Mouse (Mus musculus): ENCODE measurements around the gene Cfap45. TPM values are rescaled to one million over a fixed set of nuclear protein-coding genes. Genes with fewer than 3 reads are reported as not detected.
A peak's percentile ranks its signal among the peaks of the same experiment; 100 is the strongest.

Gene Cfap45
- polyA plus RNA-seq, 1 experiment = 0.21 TPM

GRCm38 (mm10) chr1:172492047-172492446 is 28.6 kb upstream of the Cfap45 start:
- 80% methylated on average over 8 of the region's 8 CpGs for WGBS
- DNase-seq (ENCODE audit: low read depth, low spot score) = no peak

DNA sequence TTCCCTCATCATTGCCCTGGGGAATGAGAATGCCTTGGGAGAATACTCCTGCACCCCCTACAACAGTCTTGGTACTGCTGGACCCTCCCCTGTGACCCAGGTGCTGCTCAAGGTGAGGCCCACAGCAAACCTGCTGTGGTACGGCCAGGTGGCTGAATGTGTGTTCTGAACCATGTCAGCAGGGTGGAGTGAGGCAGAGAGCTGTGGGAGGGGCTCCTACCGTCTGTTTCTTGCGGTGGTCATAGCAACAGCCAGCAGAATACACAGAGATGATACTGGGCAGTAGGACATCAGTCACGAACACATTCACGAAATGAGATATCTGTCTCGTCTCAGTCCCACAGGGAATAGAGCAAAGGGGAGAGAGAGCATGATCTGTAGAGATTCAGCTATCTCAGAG is 27.1 kb upstream of the Cfap45 start:
- 66% methylated on average over 6 of the region's 6 CpGs for WGBS
- no peak for DNase-seq (ENCODE audit: low read depth, low spot score)

DNA sequence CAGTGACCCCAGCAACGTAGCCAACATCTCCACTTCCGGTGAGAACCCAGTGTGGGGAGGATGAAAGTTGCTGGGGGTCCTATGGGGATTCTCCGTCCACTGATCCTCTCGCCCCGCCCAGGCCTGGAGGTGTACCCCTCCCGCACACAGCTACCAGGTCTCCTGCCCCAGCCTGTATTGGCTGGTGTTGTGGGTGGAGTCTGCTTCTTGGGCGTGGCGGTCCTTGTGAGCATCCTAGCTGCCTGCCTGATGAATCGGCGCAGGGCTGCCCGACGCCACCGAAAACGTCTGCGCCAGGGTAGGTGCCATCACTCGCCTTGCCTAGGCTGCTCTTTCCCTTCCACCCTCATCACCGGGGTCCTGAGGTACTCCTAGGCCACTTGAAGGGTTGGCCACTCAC is 24.6 kb upstream of the Cfap45 start:
- WGBS = 91% methylated on average over 17 of the region's 17 CpGs
- DNase-seq (ENCODE audit: low read depth, low spot score) = no peak

DNA sequence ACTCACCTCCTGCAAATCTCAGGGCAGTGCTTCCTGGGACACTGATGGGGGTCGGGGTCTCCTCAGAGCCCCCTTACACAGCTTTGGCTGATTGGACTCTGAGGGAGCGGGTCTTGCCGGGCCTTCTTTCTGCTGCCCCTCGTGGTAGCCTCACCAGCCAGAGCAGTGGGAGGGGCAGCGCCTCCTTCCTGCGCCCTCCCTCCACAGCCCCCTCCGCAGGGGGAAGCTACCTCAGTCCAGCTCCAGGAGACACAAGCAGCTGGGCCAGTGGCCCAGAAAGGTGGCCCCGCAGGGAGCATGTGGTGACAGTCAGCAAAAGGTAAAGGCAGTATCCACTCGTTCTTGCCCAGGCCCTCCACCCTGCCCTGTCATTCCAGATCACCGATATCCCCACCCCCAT is 23.2 kb upstream of the Cfap45 start:
- 87% methylated on average over 10 of the region's 10 CpGs for whole genome bisulfite sequencing
- DNase-seq (ENCODE audit: low read depth, low spot score) = no peak

GRCm38 (mm10) chr1:172499765-172500441 is 20.7 kb upstream of the Cfap45 start, which contains the start of gene Tagln2:
Gene Tagln2 (plus strand): TSS chr1:172500047.
- WGBS = 2% methylated on average over 30 of the region's 30 CpGs
- peak; percentile 67 for DNase-seq (ENCODE audit: low read depth, low spot score)

- WGBS = under 1% methylated on average over 56 of the region's 56 CpGs
- DNase-seq (ENCODE audit: low read depth, low spot score) = no peak
These were observed 19.9 kb upstream of the Cfap45 start for GRCm38 (mm10) chr1:172500451-172501370.

DNA sequence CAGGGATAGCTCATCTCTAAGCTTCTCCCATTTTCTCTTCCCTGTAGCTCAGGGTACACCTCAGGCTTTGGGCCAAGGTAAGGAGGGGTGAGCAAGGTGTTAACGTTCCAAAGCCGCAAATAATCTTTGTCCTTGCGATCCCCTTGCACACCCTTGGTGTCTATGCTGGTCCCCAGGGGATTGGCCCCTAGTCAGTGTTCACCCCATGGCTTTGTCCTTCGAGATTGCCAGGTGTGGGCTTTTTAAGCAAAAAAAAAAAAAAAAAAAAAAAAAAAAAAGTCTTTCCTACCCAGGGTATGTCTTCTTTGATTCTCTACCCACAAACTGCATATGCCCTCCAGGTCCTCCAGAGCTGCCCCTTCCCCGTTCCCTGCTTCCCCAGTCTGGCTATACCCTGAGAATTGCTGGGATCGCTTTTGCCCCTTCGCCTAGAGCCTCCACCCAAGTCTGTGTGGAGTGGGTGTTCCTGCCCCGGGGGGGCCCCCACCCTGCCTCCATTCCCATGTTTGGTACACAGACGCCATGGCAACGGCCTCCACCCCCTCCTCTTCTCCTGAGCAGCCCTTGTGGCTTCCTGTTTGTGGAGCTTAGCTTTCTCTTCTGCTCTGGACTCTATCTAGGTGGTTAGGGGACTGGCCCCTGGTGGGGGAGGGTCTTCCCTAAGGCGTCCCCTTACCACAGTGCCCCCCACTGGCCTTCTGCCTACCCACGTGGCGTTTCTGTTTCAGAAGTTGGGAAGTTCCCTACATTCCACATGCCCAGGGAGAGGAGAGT is 19.0 kb upstream of the Cfap45 start:
- DNase-seq (ENCODE audit: low read depth, low spot score) = no peak
- WGBS = 5% methylated on average over 13 of the region's 13 CpGs

GRCm38 (mm10) chr1:172502145-172503110 is 18.2 kb upstream of the Cfap45 start:
- 6% methylated on average over 13 of the region's 13 CpGs for WGBS
- DNase-seq (ENCODE audit: low read depth, low spot score) = no peak

DNA sequence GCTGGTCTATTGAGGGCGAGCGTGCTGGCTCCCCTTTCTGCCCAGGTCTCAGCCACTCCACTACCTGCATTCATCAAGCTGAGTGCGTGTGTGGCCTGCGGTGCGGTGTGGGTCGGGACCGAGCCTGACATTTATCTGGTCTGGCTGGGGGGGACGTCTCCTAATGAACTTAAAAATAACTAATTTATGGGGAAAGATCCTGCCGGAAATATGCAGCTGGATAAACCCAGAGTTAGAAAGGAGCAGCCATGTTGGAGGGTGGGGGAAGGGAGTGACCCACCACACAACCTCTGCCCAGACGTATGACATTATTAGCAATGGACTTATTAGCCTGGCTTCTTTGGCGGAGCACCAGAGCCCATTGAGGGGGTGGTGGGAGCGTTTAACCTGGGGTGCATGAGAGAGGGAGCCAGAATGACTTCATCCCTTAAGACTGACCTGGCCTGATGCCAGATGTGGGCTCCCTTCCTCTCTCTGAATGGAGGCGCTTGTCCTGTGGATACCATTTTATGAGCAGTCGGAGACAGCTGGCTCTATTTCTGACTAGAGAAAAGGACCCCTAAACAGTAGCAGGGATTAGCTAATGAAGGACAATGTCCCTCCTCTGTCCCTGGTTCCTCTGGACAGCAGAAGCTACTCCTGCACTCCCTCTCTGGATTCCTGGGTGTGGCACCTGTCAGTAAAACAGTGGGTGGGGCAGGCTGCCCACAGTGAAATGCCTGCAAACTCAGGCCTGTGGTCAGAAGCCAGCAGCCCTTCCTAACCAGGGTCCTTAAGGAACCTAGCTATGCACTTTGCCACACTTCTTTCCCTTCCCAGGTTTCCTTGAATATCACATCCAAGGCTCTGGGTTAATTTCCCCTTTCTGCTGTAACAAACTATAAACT is 17.2 kb upstream of the Cfap45 start:
- 9% methylated on average over 14 of the region's 14 CpGs for WGBS
- DNase-seq (ENCODE audit: low read depth, low spot score) = no peak

DNA sequence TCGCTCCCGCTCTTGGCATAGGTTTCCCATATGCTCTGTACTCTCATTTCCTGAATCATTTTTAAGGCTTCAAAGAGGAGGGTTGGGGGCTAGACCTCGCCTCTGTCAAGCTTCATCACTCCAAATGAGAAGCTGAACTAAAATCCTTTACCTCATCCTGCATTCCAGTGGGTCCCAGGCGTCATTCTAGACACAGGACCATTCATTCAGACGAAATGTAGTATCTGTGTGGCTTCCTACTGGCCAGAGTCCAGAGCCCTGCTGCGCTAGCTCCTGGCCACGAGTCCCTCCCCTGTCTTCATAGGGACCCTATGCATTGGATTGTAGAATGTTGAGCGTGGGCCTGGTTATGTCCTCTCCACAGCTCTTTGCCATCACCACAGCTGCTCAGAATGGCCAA is 15.8 kb upstream of the Cfap45 start:
- no peak for DNase-seq (ENCODE audit: low read depth, low spot score)
- 72% methylated on average over 8 of the region's 8 CpGs for WGBS

DNA sequence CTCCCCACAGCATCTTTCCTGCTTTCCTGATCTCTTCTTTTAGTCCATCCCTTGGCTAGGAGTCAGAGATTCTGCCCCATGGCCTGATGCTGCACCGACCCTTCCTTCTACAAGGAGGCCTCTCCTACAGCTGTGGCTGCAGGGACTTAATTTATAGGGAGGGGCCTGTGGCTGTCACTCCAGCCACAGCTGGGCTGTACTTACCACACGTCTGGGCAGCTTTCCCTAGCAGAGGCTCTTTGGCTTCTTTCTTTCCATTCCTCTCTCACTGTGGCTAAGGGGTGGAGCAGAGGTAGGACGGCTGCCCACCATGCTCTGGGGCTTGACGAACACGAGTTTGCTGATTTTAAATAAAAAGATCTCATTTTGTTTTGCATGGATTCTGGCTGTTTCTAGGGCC is 13.6 kb upstream of the Cfap45 start:
- no peak for DNase-seq (ENCODE audit: low read depth, low spot score)
- 55% methylated on average over 5 of the region's 5 CpGs for WGBS

GRCm38 (mm10) chr1:172507701-172508100 is 12.9 kb upstream of the Cfap45 start:
- no peak for DNase-seq (ENCODE audit: low read depth, low spot score)
- WGBS = 94% methylated on average over 3 of the region's 3 CpGs

GRCm38 (mm10) chr1:172508172-172508571 is 12.4 kb upstream of the Cfap45 start:
- WGBS = 63% methylated on average over 2 of the region's 2 CpGs
- no peak for DNase-seq (ENCODE audit: low read depth, low spot score)

- 61% methylated on average over 5 of the region's 5 CpGs for WGBS
- no peak for DNase-seq (ENCODE audit: low read depth, low spot score)
These were observed 11.4 kb upstream of the Cfap45 start for GRCm38 (mm10) chr1:172509235-172509634.

- WGBS = 17% methylated on average over 8 of the region's 8 CpGs
- no peak for DNase-seq (ENCODE audit: low read depth, low spot score)
These were observed 10.6 kb upstream of the Cfap45 start for GRCm38 (mm10) chr1:172509983-172510382.

- no peak for DNase-seq (ENCODE audit: low read depth, low spot score)
- WGBS = 22% methylated on average over 13 of the region's 13 CpGs
These were observed 10.1 kb upstream of the Cfap45 start for GRCm38 (mm10) chr1:172510421-172510972.

DNA sequence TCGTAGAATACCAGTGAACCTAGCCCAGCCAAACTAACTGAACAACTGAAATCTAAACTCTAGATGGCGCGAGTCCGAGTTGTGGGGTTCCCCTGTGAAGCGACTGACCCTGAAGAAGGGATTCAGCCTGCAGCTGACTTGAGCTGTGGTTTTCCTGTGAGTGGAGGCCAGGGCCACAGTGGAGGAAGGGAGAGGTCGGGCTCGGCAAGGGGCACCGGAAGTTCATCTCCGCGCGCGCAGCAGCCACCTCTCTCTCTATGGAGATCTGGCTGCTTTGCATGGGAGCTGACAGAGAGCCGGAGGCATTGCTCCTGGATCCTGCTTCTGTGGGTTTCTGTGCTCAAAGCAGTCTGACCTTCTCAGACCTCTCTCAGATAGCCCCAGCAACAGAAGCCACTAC is 7.6 kb upstream of the Cfap45 start:
- WGBS = 57% methylated on average over 13 of the region's 13 CpGs
- no peak for DNase-seq (ENCODE audit: low read depth, low spot score)

All from large intestine, adult 2 months (tissue).